Mouse (Mus musculus): ENCODE measurements at regions not wholly inside any gene's neighbourhood (a gene's known extent, or its start where the extent isn't known, plus 50 kb on each side); places are given as distances from the start of the nearest gene placed in this dataset.

- no peak for DNase-seq
Observed at GRCm38 (mm10) chr17:29775836-29776235, 59.0 kb upstream of the Ccdc167 start.

DNA sequence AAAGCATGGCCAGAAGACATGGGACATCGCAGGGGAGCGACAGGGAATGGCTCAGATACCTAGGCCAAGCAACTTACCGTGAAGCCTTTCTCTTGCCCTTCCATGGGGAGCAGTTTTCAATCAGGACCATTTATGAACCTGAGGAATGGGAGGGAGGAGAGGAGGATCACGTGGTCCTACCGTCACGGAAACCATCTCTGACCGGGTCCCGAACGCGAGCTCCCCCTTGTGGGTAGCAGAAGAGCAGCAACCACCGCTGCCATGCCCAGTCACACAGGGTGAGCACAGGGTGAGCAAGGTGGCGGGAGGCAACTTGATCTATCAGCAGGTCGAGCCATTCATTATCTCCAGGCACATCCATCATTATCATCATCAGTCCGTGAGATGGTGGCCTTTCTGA lies 56.5 kb upstream of the Ccdc167 start:
- DNase-seq = peak; percentile 33

- DNase-seq = no peak
Observed at GRCm38 (mm10) chr17:29770914-29771313, 54.1 kb upstream of the Ccdc167 start.

- no peak for DNase-seq
Observed at GRCm38 (mm10) chr17:29769631-29770030, 52.8 kb upstream of the Ccdc167 start.

GRCm38 (mm10) chr17:29769143-29769542 lies 52.3 kb upstream of the Ccdc167 start:
- DNase-seq = no peak

DNA sequence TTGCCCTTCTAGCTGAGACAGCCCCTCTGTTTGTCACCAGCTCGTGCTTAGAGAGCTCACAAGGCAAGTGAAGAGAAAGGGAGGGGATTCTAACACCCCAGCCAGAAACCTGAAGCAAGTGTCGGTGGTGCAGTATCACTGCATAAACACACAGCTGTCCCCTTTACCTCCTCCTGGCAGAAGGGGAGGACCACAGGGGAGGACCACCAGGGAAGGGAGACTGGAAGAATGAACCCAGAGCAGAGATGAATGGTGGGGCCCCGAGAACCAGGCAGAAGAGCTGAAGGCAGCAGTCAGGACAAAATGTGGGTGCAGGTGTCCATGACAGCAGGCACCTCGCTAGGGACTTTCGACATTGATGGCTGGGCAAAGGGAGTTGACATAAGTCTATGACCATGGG lies 51.8 kb upstream of the Ccdc167 start:
- DNase-seq = no peak

Data from kidney, adult 11 months (tissue).